Mouse (Mus musculus): ENCODE measurements at regions not wholly inside any gene's neighbourhood (a gene's known extent, or its start where the extent isn't known, plus 50 kb on each side); places are given as distances from the start of the nearest gene placed in this dataset.

- peak; percentile 81 for DNase-seq (ENCODE audit: low read depth, low spot score)
Observed at GRCm38 (mm10) chr3:3302657-3303056, 2447.9 kb upstream of the Gm8797 start.

DNA sequence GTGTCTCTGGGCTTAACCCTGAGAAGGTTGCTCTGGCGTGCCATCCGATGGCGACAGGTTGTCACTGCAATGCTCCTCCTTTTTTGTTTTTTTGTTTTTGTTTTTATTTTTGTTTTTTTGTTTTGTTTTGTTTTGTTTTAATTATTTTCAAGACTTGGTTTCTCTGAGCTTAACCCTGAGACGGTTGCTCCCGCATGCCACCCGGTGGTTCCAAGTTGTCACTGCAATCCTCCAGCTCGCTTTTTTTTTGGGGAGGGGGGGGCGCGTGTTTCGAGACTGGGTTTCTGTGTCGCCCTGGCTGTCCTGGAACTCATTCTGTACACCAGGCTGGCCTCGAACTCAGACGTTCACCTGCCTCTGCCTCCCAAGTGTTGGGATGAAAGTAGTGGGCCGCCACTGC, 2442.1 kb upstream of the Gm8797 start:
- DNase-seq (ENCODE audit: low read depth, low spot score): peak; percentile 53

DNA sequence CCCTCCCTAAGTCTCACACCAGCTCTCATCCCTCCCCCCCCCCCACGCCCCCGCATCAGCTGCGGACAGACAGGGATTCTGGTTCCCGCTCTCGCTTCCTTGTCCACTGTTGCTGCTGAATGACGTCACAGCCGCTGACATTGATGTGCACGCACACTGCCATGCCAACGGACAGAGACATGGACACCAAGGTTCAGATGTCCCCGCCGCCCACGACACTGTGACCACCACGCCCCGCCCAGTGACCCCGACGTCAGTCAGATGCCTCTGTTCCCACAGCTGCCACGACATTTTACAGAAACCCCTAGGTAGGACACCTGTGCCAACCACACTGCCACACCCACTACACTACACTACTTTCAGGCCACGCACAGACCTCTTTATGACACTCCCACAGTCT, 2441.6 kb upstream of the Gm8797 start:
- DNase-seq (ENCODE audit: low read depth, low spot score): peak; percentile 32

- DNase-seq (ENCODE audit: low read depth, low spot score): peak; percentile 32
Observed at GRCm38 (mm10) chr3:3310811-3311210, 2439.8 kb upstream of the Gm8797 start.

GRCm38 (mm10) chr3:3349634-3350033, 2401.0 kb upstream of the Gm8797 start:
- no peak for DNase-seq (ENCODE audit: low read depth, low spot score)

DNA sequence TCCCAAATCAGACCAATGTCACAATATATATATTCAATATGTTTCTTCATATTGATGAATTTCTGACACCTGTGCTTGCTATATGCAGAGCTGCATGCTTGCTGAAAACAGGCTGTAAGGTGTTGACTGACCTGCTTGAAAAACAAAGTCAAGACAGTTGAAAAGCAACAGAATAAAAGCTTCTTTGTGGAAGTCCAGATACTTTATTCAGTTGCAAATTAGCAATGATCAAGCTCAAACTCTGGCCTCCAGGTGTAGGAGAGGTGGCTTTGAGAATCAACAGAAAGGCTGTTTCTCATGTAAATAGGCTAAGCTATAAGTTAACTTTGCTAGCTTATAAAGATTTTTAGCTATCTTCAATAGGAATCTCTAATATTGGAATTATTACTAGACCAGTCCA, 2379.7 kb upstream of the Gm8797 start:
- DNase-seq (ENCODE audit: low read depth, low spot score): peak; percentile 62

GRCm38 (mm10) chr3:3388056-3388770, 2362.4 kb upstream of the Gm8797 start:
- peak; percentile 22 for DNase-seq (ENCODE audit: low read depth, low spot score)
